Mouse (Mus musculus) cerebellum, adult 2 months (tissue): ENCODE data around the gene Igsf21. TPM values are rescaled to one million over a fixed set of nuclear protein-coding genes. Genes with fewer than 3 reads are reported as not detected.

ENCODE experiments used
- DNase-seq, 2 experiments: peaks; one replicate each; pipeline ENCODE4 v3.0.0; 2021
- H3K27ac ChIP-seq: fragments of 200-500 bp; 2 replicates; pipeline ENCODE4 v1.5.1; 2012; ENCODE audit warnings: low read length, control low read depth, inconsistent platforms; ENCODE audit not compliant: insufficient read depth
- H3K27me3 ChIP-seq: fragments of 200-500 bp; 2 replicates; pipeline ENCODE4 v1.6.1; 2012; ENCODE audit warnings: inconsistent platforms, mild to moderate bottlenecking, low read length, moderate library complexity; ENCODE audit not compliant: control insufficient read depth, insufficient read depth
- H3K4me1 ChIP-seq: fragments of 200-500 bp; 2 replicates; pipeline ENCODE4 v1.6.1; 2011; ENCODE audit warnings: low read length; ENCODE audit not compliant: control insufficient read depth, insufficient read depth
- H3K4me3 ChIP-seq: fragments of 200-500 bp; replicated peaks from 2 replicates; pipeline ENCODE3; 2011; ENCODE audit warnings: mild to moderate bottlenecking, low read depth, low read length, control low read depth; ENCODE audit not compliant: insufficient read depth
- CTCF ChIP-seq: fragments of 200-500 bp; IDR thresholded peaks from 2 replicates; pipeline ENCODE4 v1.5.1; 2011; ENCODE audit warnings: low read depth, mild to moderate bottlenecking, control low read depth, low read length, moderate library complexity, borderline replicate concordance; ENCODE audit not compliant: insufficient read depth
- POLR2A ChIP-seq: fragments of 200-500 bp; IDR thresholded peaks from 2 replicates; pipeline ENCODE4 v1.6.1; 2011; ENCODE audit warnings: low read length, control low read depth, borderline replicate concordance; ENCODE audit not compliant: insufficient read depth
- whole genome bisulfite sequencing: fragments of 180-500 bp; shearing (Covaris S2); methylation state at CpG from one replicate; pipeline ENCODE4 v1.1.7; 2018; 5-methylcytosine and 5-hydroxymethylcytosine counted together
- polyA plus RNA-seq: library from polyadenylated mRNA; depleted of rRNA; stranded (reverse); fragments of >200 nt; gene quantifications from 2 replicates; pipeline ENCODE4 v1.2.3, GENCODE M21; 2012

Gene Igsf21
- polyA plus RNA-seq, 1 experiment, result 55.2 TPM

GRCm38 (mm10) chr4:140203696-140204272, 42.8 kb downstream of the Igsf21 start:
- no peak overlapping the region for H3K27ac ChIP-seq
- H3K27me3 ChIP-seq, result no peaks in the 10 kb centered on the region
- no peak for TF ChIP-seq CTCF
- TF ChIP-seq POLR2A, result no peak
- WGBS, result 46% methylated on average over 12 of the region's 12 CpGs
- no peak for DNase-seq
- H3K4me1 ChIP-seq, result peaks cover 45% of the 10 kb centered on the region
- H3K4me3 ChIP-seq, result no peak overlapping the region

- Histone ChIP-seq H3K4me1 (peaks cover 46% of the 10 kb centered on the region), H3K27me3 (no peaks in the 10 kb centered on the region), H3K27ac (no peak overlapping the region), H3K4me3 (no peak overlapping the region)
- no peak for DNase-seq
- WGBS, result 81% methylated on average over 6 of the region's 6 CpGs
- TF ChIP-seq POLR2A (no peak), CTCF (no peak)
Measured at GRCm38 (mm10) chr4:140202196-140202595, 44.4 kb downstream of the Igsf21 start.

- 34% methylated on average over 14 of the region's 14 CpGs for WGBS
- TF ChIP-seq POLR2A (no peak), CTCF (no peak)
- Histone ChIP-seq H3K27ac (no peak overlapping the region), H3K4me1 (peaks cover 51% of the 10 kb centered on the region), H3K4me3 (no peak overlapping the region), H3K27me3 (no peaks in the 10 kb centered on the region)
- no peak for DNase-seq
Measured at GRCm38 (mm10) chr4:140200296-140200695, 46.3 kb downstream of the Igsf21 start.

GRCm38 (mm10) chr4:140196717-140197116, 49.9 kb downstream of the Igsf21 start:
- DNase-seq, result peak; percentile 77 to 84
- H3K27me3 ChIP-seq, result no peaks in the 10 kb centered on the region

GRCm38 (mm10) chr4:140192276-140193002, 54.1 kb downstream of the Igsf21 start:
- Histone ChIP-seq H3K27ac (peak overlapping the region; percentile 92), H3K27me3 (no peaks in the 10 kb centered on the region), H3K4me3 (no peak overlapping the region), H3K4me1 (peaks cover 77% of the 10 kb centered on the region)
- WGBS, result 16% methylated on average over 18 of the region's 18 CpGs
- DNase-seq, result peak; percentile 81 to 95
- no peak for TF ChIP-seq POLR2A
- no peak for TF ChIP-seq CTCF

More at GRCm38 (mm10) chr4:140196717-140197116, 49.9 kb downstream of the Igsf21 start:
- H3K4me3 ChIP-seq, result no peak overlapping the region
- H3K27ac ChIP-seq, result no peak overlapping the region
- peaks cover 46% of the 10 kb centered on the region for H3K4me1 ChIP-seq
- peak; percentile 64 for TF ChIP-seq CTCF
- TF ChIP-seq POLR2A, result no peak
- 21% methylated on average over 9 of the region's 9 CpGs for WGBS

GRCm38 (mm10) chr4:140189601-140190000, 57.0 kb downstream of the Igsf21 start:
- Histone ChIP-seq H3K27ac (peak overlapping the region; percentile 83), H3K4me1 (peaks cover 84% of the 10 kb centered on the region), H3K4me3 (no peak overlapping the region), H3K27me3 (no peaks in the 10 kb centered on the region)
- peak; percentile 77 to 78 for DNase-seq
- no peak for TF ChIP-seq CTCF
- 8% methylated on average over 9 of the region's 9 CpGs for WGBS

GRCm38 (mm10) chr4:140188626-140189025, 58.0 kb downstream of the Igsf21 start:
- WGBS, result 81% methylated on average over 7 of the region's 7 CpGs
- H3K27ac ChIP-seq, result peak overlapping the region; percentile 83

GRCm38 (mm10) chr4:140187404-140188145, 59.0 kb downstream of the Igsf21 start:
- Histone ChIP-seq H3K4me1 (peaks cover 74% of the 10 kb centered on the region), H3K4me3 (no peak overlapping the region), H3K27me3 (no peaks in the 10 kb centered on the region), H3K27ac (peak overlapping the region; percentile 51)
- 30% methylated on average over 8 of the region's 8 CpGs for WGBS
- peak; percentile 57 to 62 for DNase-seq
- TF ChIP-seq POLR2A (no peak), CTCF (no peak)

More at GRCm38 (mm10) chr4:140188626-140189025, 58.0 kb downstream of the Igsf21 start:
- TF ChIP-seq POLR2A (no peak), CTCF (no peak)
- DNase-seq, result no peak
- Histone ChIP-seq H3K4me1 (peaks cover 82% of the 10 kb centered on the region), H3K4me3 (no peak overlapping the region), H3K27me3 (no peaks in the 10 kb centered on the region)
